Mouse (Mus musculus) bone marrow macrophage, adult 2 months (primary cell): ENCODE measurements around the gene Sorcs1.

Experiments used
- CTCF ChIP-seq: IDR thresholded peaks from 2 replicates; pipeline ENCODE4 v1.5.1; 2012; ENCODE audit warnings: low read depth, mild to moderate bottlenecking, low read length, moderate library complexity
- POLR2A ChIP-seq: IDR thresholded peaks from 2 replicates; pipeline ENCODE4 v1.6.1; 2012; ENCODE audit warnings: mild to moderate bottlenecking, low read depth, low read length, borderline replicate concordance

DNA sequence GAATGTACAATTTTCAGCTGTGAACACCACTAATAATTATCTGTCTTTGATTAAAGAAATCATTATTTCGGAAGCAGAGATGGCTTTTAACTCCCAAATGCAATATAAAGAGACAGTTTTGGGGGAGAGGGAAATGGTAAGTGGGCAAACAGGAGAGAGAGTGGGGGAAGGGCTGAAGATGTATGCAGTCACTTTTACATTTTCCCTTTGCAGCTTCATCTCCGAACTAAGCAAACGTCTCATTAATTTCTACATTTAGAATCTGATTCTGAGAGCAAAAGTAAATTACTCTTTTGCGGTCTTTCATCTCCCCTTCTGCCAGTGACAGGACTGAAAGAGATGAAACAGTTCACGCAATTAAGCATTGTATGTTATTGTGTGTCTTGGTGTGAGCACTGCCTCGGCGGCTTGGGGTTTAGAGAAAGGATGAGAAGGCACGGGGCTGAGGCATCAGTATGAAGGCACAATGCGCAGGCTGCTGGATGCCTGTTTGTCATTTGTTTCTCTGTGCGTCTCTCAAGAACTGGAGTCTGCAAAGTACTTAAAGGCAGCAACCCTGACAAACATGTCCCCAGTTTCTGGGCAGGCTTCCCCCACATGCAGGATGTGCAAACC lies 163.3 kb downstream of the Sorcs1 start:
- TF ChIP-seq CTCF = no peak
- TF ChIP-seq POLR2A = no peak
